Mouse (Mus musculus): Measurements from ENCODE around the gene Gm20850.
"Not testable (repeated sequence)": the region's sequence is repeated elsewhere in the genome, so short reads cannot be mapped to it uniquely, and the experiment has no call there.

The Gm20850 gene

DNA sequence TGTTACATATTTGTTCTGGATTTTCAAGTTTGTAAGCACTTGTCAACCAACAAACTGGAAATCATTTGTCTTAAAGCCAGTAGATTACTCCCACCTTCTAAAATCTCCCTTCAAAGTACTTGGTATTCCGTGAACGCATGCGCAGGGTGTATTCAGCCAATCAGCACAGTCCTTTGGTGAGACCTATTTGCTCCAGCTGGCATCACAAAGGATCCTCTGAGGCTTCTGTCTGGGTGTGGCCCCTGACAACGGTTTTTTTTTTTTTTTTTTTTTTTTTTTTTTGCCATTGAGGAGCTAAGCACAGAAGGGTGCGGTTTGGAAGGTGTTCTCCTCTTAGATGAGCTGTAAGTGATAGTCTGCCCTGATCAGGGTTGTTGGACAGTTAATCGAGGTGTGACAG lies at the start of gene Gm20850:
Gene Gm20850 (plus strand): TSS at position 301 of the 400 bp plus-strand sequence.
- DNase-seq, result not testable (repeated sequence)

Data from lung, postnatal 14 days (tissue).